Mouse (Mus musculus): ENCODE data around the gene Xrcc1. TPM values are rescaled to one million over a fixed set of nuclear protein-coding genes. Genes with fewer than 3 reads are reported as not detected.

Xrcc1 gene
- polyA plus RNA-seq, 1 experiment from 2014 or later = 127 TPM

DNA sequence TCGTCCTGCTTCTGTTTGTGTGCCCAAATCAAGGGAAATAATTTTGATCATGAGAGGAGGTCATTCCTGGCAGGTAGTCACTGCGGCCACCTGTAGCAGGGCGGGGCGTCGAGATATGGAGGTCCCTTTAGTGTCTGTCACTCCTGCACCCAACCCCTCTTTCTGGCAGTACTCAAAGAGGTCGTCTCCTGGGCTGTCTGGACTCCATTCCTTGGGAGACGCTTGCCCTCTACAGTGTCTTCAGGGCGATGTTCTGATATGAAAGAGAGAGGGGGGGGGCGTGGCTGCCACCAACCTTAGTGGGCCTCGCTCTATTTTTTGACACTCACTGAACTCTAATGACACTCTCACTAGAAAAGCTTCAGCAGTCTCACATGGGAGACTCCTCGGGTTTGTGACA, 16.5 kb upstream of the Xrcc1 start:
- Histone ChIP-seq H3K9ac (peak overlapping the region; percentile 59), H3K4me1 (peaks cover 53% of the 10 kb centered on the region), H3K4me3 (replicated peaks) (peak overlapping the region; percentile 69), H3K9me3 (replicated peaks) (no peaks in the 10 kb centered on the region), H3K4me2 (replicated peaks) (peak overlapping the region; percentile 94), H3K27ac (replicated peaks) (peak overlapping the region; percentile 91; the same call in 1 of the 2 replicates), H3K36me3 (peaks cover 18% of the 10 kb centered on the region), H3K27me3 (no peaks in the 10 kb centered on the region)
- ATAC-seq (ENCODE audit: insufficient number of reproducible peaks, low FRiP score, low TSS enrichment, low read depth) = no peak
- WGBS = 52% methylated on average over 11 of the region's 11 CpGs

DNA sequence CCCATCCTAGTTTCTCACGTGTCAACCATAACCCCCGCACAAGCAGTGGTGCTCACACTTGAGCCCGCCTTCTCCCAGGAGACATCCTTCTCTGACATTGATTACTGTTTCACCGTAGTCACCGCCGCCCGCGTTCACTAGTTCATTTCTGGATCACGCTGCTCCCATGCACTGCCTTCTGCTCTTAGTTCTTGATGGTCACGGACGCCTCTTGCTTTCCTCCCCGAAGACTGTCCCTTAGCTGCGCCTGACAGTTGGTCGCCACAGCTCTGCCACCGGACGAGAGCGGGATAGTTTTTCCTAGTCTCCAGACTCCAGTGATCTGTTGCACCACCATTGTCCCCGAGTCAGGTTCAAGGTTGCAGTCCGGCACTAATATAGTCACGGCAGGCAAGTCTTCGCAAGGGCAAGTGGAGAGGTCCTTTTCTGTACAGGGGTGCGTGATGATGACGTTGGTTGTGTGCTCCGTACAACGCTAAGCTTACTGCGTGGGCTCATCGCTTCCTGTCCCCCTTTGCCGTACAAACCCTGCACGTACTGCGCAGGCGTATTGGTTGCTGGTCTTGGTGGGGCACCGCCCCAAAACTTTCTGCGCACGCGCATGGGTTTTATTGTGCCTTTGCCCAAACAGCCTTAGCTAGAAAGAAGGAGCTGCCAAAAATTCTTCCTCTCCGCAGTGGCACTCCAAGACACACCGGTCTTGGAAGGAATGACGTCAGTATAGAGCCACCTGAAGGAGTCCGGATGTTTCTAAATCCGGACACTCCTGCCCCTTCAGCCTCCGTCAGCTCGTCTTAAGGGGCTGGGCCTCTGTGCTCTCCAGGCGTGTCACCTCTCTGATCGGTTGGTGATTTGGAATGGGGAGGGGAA, 15.8 kb upstream of the Xrcc1 start, which contains the start of gene Irgq:
Irgq (plus strand) TSS at position 628 of the 870 bp plus-strand sequence.
- H3K36me3 ChIP-seq = peaks cover 25% of the 10 kb centered on the region
- peak within 1 kb of the TSS; percentile 69 for H3K4me3 ChIP-seq (replicated peaks)
- H3K4me2 ChIP-seq (replicated peaks) = peak within 1 kb of the TSS; percentile 94
- WGBS = under 1% methylated on average over 44 of the region's 44 CpGs
- peak; percentile 91 for ATAC-seq (ENCODE audit: insufficient number of reproducible peaks, low FRiP score, low TSS enrichment, low read depth)
- H3K9me3 ChIP-seq (replicated peaks) = no peaks in the 10 kb centered on the region
- H3K4me1 ChIP-seq = peaks cover 53% of the 10 kb centered on the region
- H3K27me3 ChIP-seq = no peaks in the 10 kb centered on the region
- peak within 1 kb of the TSS; percentile 91 for H3K27ac ChIP-seq (replicated peaks)
- H3K9ac ChIP-seq = peak within 1 kb of the TSS; percentile 87

DNA sequence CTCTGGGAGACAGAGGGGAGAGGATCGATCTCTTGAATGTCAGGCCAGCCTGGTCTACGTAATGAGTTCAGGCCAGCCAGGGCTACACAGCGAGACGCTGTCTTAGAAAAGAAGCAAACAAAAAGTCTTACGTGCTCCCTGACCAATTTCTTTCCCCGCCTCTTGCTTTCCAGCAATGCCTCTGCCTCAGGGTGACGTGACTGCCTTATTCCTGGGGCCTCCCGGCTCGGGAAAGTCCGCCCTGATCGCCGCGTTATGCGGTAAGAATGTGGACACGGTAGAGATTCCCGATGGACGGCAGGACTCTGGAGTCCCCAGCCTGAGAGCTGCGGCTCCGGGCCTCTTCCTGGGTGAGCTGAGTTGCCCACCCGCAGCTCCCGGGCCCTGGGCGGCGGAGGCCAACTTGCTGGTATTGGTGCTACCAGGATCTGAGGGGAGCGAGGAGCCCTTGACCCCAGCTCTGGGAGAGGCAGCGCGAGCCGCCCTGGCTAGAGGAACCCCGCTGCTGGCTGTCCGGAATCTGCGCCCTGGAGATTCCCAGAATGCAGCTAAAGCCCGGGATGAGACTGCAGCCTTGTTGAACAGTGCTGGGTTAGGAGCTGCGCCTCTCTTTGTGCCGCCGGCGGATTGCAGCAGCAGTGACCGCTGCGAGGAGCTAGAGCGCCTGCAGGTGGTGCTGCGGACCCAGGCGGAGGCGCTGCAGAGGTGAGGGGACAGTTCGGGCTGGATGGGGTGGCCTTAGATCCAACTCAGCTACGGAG, 14.7 kb upstream of the Xrcc1 start:
- Histone ChIP-seq H3K27ac (replicated peaks) (peak overlapping the region; percentile 89), H3K36me3 (peaks cover 35% of the 10 kb centered on the region), H3K9ac (peak overlapping the region; percentile 87), H3K4me1 (peaks cover 44% of the 10 kb centered on the region), H3K9me3 (replicated peaks) (no peaks in the 10 kb centered on the region), H3K4me3 (replicated peaks) (peak overlapping the region; percentile 69), H3K4me2 (replicated peaks) (peak overlapping the region; percentile 94), H3K27me3 (no peaks in the 10 kb centered on the region)
- WGBS = under 1% methylated on average over 43 of the region's 43 CpGs
- peak; percentile 55 for ATAC-seq (ENCODE audit: insufficient number of reproducible peaks, low FRiP score, low TSS enrichment, low read depth)

DNA sequence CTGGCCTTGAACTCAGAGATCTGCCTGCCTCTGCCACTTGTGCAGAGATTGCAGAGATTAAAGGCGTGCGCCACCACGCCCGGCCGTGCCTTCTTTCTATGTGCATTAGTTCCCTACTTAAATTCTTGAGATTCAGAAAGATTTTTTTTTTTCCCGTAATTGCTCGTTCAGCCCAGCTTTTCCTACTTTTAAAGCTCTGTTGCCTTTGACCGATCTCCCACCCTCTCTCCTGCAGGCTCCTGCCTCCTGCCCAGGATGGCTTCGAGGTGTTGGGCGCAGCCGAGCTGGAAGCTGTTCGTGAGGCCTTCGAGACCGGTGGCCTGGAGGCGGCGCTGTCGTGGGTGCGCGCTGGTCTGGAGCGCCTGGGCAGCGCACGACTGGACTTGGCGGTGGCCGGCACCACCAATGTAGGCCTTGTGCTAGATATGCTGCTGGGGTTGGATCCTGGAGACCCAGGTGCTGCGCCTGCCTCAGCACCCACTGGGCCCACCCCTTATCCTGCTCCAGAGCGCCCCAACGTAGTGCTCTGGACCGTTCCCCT, 13.0 kb upstream of the Xrcc1 start:
- 76% methylated on average over 28 of the region's 28 CpGs for WGBS
- Histone ChIP-seq H3K27ac (replicated peaks) (no peak overlapping the region), H3K27me3 (no peaks in the 10 kb centered on the region), H3K9me3 (replicated peaks) (no peaks in the 10 kb centered on the region), H3K4me2 (replicated peaks) (no peak overlapping the region), H3K36me3 (peaks cover 38% of the 10 kb centered on the region), H3K9ac (no peak overlapping the region), H3K4me3 (replicated peaks) (no peak overlapping the region), H3K4me1 (peaks cover 36% of the 10 kb centered on the region)
- ATAC-seq (ENCODE audit: insufficient number of reproducible peaks, low FRiP score, low TSS enrichment, low read depth) = no peak

DNA sequence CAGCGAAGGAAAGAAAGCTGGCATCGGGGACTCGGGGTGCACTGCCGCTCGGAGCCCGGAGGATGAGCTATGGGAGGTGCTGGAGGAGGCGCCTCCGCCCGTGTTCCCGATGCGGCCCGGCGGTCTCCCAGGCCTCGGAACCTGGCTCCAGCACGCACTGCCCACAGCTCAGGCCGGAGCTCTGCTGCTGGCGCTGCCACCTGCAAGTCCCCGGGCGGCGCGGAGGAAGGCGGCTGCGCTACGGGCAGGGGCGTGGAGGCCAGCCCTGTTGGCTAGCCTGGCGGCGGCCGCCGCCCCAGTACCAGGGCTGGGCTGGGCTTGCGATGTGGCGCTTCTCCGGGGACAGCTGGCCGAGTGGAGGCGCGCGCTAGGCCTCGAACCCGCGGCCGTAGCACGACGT, 12.3 kb upstream of the Xrcc1 start:
- Histone ChIP-seq H3K9me3 (replicated peaks) (no peaks in the 10 kb centered on the region), H3K9ac (no peak overlapping the region), H3K4me1 (peaks cover 36% of the 10 kb centered on the region), H3K27me3 (no peaks in the 10 kb centered on the region), H3K4me2 (replicated peaks) (no peak overlapping the region), H3K27ac (replicated peaks) (no peak overlapping the region), H3K36me3 (peaks cover 38% of the 10 kb centered on the region), H3K4me3 (replicated peaks) (no peak overlapping the region)
- ATAC-seq (ENCODE audit: insufficient number of reproducible peaks, low FRiP score, low TSS enrichment, low read depth) = no peak
- 39% methylated on average over 42 of the region's 42 CpGs for WGBS

DNA sequence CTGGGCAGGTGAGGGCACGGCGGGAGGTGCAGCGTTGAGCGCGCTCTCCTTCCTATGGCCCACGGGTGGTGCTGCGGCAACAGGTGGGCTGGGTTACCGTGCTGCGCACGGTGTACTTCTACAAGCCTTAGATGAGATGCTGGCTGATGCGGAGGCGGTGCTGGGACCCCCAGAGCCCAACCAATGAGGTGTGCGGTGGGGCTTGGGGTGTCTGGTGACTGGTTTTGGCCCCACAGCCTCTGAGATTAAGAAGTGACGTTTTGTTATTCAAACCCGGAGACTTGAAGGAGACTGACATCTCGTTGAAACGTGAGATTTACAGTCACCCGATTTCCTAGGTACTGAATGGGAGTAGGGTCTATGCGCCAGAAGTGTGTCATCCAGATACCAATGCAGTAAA, 11.8 kb upstream of the Xrcc1 start:
- Histone ChIP-seq H3K27me3 (no peaks in the 10 kb centered on the region), H3K9me3 (replicated peaks) (no peaks in the 10 kb centered on the region), H3K27ac (replicated peaks) (no peak overlapping the region), H3K4me1 (peaks cover 31% of the 10 kb centered on the region), H3K4me3 (replicated peaks) (no peak overlapping the region), H3K9ac (no peak overlapping the region), H3K4me2 (replicated peaks) (no peak overlapping the region), H3K36me3 (peaks cover 38% of the 10 kb centered on the region)
- ATAC-seq (ENCODE audit: insufficient number of reproducible peaks, low FRiP score, low TSS enrichment, low read depth) = no peak
- 45% methylated on average over 19 of the region's 19 CpGs for WGBS

DNA sequence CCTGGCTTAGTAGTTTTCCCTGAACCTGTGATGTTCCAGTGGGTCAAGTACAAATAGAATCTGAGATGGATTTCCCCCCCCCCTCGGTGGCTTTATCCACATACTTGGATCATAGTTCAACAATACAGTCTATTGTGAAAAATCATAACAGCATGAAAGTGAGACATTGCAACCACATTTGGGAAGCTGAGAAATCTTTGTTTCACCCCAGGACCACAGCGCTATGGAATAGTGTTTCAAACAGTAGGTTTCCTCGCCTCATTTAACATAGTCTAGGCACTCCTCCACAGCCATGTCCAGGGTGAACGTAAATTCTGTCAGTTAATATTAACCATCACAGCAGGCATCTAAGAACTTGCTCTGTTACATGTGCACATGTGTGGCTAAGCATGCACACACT, 9.0 kb upstream of the Xrcc1 start:
- Histone ChIP-seq H3K27me3 (no peaks in the 10 kb centered on the region), H3K27ac (replicated peaks) (no peak overlapping the region), H3K36me3 (peaks cover 38% of the 10 kb centered on the region), H3K4me3 (replicated peaks) (no peak overlapping the region), H3K9ac (no peak overlapping the region), H3K9me3 (replicated peaks) (no peaks in the 10 kb centered on the region), H3K4me1 (peaks cover 19% of the 10 kb centered on the region), H3K4me2 (replicated peaks) (no peak overlapping the region)
- 85% methylated on average over 4 of the region's 4 CpGs for WGBS
- ATAC-seq (ENCODE audit: insufficient number of reproducible peaks, low FRiP score, low TSS enrichment, low read depth) = no peak

DNA sequence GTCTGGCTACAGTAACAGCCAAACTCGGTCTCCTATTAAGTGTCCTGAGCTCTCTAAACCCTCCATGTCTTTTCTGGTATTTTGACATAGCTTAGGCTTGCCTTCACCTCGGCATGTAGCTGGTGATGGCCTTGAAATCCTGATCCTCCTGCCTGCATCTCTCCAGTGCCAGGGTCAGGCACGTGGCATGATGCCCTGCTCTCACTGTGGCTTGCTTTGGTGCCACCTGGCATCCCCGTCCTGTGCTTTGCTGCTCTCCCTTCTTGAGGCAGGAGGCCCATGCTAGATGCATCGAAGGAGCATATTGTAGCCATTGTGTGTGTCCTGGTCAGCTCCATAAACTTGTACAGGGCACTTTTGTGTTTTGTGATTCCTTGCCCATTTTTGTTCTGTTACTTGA, 8.5 kb upstream of the Xrcc1 start:
- H3K27me3 ChIP-seq = no peaks in the 10 kb centered on the region
- H3K4me2 ChIP-seq (replicated peaks) = no peak overlapping the region
- no peak overlapping the region for H3K27ac ChIP-seq (replicated peaks)
- peaks cover 38% of the 10 kb centered on the region for H3K36me3 ChIP-seq
- H3K9ac ChIP-seq = no peak overlapping the region
- H3K4me1 ChIP-seq = peaks cover 14% of the 10 kb centered on the region
- no peak for ATAC-seq (ENCODE audit: insufficient number of reproducible peaks, low FRiP score, low TSS enrichment, low read depth)
- H3K4me3 ChIP-seq (replicated peaks) = no peak overlapping the region
- WGBS = 80% methylated on average over 5 of the region's 5 CpGs
- no peaks in the 10 kb centered on the region for H3K9me3 ChIP-seq (replicated peaks)

DNA sequence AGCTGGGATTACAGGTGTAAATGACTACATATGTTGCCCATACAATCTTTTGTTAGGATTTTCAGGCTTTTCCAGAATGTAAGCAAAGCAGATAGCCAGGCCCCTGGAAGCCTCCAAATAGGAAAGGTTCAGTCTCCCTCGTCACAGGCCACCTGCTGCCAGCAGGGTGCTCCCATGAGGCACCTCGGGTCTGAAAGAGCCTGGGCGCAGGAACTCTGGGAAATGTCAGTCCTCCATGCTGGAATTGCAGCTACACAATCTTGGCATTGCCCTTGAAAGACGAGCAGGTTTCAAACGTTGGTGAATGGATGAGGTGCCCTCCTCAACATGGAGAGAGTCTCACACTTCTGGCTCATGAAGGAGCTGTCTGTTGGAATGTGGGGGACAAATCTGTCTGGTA, 7.9 kb upstream of the Xrcc1 start:
- Histone ChIP-seq H3K36me3 (peaks cover 34% of the 10 kb centered on the region), H3K4me2 (replicated peaks) (no peak overlapping the region), H3K9ac (no peak overlapping the region), H3K27ac (replicated peaks) (no peak overlapping the region), H3K4me3 (replicated peaks) (no peak overlapping the region), H3K9me3 (replicated peaks) (no peaks in the 10 kb centered on the region), H3K4me1 (peaks cover 12% of the 10 kb centered on the region), H3K27me3 (no peaks in the 10 kb centered on the region)
- no peak for ATAC-seq (ENCODE audit: insufficient number of reproducible peaks, low FRiP score, low TSS enrichment, low read depth)
- WGBS = 39% methylated on average over 5 of the region's 5 CpGs

DNA sequence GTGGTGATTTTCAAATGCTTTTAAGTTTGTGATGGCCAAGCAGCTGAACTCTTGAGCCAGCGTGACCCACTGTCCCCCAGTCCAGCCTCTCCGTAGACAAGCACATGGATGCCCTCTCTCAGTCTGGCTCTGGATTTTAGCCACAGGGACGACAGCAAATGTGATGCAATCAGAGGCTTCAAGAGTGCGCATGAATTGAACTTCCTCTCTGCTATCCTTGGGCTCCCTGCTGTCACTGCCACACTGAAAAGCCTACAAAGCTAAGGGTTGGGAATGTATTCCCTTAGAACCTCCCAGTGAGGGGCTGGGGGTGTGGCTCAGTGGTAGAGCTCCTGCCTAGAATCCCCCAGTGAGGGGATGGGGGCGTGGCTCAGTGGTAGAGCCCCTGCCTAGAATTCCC, 7.4 kb upstream of the Xrcc1 start:
- no peak overlapping the region for H3K9ac ChIP-seq
- H3K27me3 ChIP-seq = no peaks in the 10 kb centered on the region
- H3K36me3 ChIP-seq = peaks cover 29% of the 10 kb centered on the region
- ATAC-seq (ENCODE audit: insufficient number of reproducible peaks, low FRiP score, low TSS enrichment, low read depth) = no peak
- 80% methylated on average over 5 of the region's 5 CpGs for WGBS
- no peaks in the 10 kb centered on the region for H3K9me3 ChIP-seq (replicated peaks)
- H3K4me3 ChIP-seq (replicated peaks) = no peak overlapping the region
- no peak overlapping the region for H3K4me2 ChIP-seq (replicated peaks)
- H3K27ac ChIP-seq (replicated peaks) = no peak overlapping the region
- H3K4me1 ChIP-seq = peaks cover 7% of the 10 kb centered on the region

DNA sequence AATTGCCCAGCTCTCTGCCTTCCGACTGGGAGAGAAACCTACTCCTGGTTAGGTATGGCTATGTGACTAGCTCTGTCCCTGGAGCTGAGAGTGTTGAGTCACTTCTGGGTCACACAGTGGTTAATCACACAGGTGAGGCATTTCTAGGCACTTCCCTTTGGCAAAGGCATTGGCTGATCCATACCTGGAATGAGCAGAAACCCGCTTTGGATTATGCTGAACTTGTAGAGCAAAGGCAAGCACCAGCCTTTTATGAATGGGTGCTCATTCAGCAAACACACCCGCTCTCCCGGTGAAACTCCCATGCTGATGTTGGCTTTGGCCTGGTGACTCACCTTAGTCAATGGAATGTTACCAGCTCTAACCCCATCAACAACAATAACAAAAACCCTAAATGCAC, 6.4 kb upstream of the Xrcc1 start:
- Histone ChIP-seq H3K4me1 (no peaks in the 10 kb centered on the region), H3K9ac (no peak overlapping the region), H3K27ac (replicated peaks) (no peak overlapping the region), H3K36me3 (peaks cover 19% of the 10 kb centered on the region), H3K4me2 (replicated peaks) (no peak overlapping the region), H3K4me3 (replicated peaks) (no peak overlapping the region), H3K27me3 (no peaks in the 10 kb centered on the region), H3K9me3 (replicated peaks) (no peaks in the 10 kb centered on the region)
- WGBS = 85% methylated on average over 4 of the region's 4 CpGs
- ATAC-seq (ENCODE audit: insufficient number of reproducible peaks, low FRiP score, low TSS enrichment, low read depth) = no peak
